Comparison of ENCODE assay signal across 13 mouse cellular contexts in the genomic region with DNA sequence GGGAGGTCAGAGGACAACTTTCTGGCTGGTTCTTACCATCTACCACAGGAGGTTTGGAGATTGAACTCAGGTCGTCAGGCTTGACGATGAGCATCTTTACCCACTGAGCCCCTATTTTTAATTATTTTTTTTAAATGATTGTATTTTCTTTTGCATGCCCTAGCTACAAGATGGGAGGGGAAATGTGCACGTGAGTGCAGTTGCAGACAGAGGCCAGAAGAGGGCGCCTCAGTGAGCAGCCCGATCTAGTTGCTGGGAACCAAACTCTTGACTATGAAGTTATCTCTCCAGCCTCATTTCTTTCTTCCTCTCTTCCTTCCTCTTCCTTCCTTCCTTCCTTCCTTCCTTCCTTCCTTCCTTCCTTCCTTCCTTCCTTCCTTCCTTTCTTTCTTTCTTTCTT.
DNase-seq lines count a peak whose midpoint lies in the region; TF ChIP-seq lines count a peak whose summit lies in the region.
"Had no signal": no experiment of that assay in that cellular context is flagged by ENCODE, and none has a peak within 500 bp of the region (broad histone marks: within the 10 kb centered on the region; RNA-seq: fewer than 3 reads in every experiment).

No protein-coding gene starts in this region.

- peak; percentile 62 for TF ChIP-seq CTCF in layer of hippocampus, adult 2 months (conservative IDR thresholded peaks at IDR 0.05)
- TF ChIP-seq CTCF in testis, adult 2 months (IDR thresholded peaks at IDR 0.05; ENCODE audit: control insufficient read depth, insufficient read depth, insufficient replicate concordance, low read depth, low read length) = peak; percentile 84; the same call in 1 of the 2 replicates

- H3K4me1 ChIP-seq in testis, adult 2 months (ENCODE audit: control insufficient read depth, insufficient read depth, low read length) = no peaks in the 10 kb centered on the region
- H3K4me1 ChIP-seq: forebrain, embryonic 15.5 days had no signal

- no peaks in the 10 kb centered on the region for H3K36me3 ChIP-seq in testis, adult 2 months (ENCODE audit: control insufficient read depth, insufficient read depth, low read length)
- H3K36me3 ChIP-seq: forebrain, embryonic 15.5 days; heart, embryonic 10.5 days; kidney, embryonic 15.5 days had no signal

- TF ChIP-seq POLR2A in testis, adult 2 months (IDR thresholded peaks at IDR 0.05; ENCODE audit: control insufficient read depth, low read depth, low read length) = no peak

- no peak overlapping the region for H3K4me3 ChIP-seq in layer of hippocampus, adult 2 months
- H3K4me3 ChIP-seq in testis, adult 2 months (ENCODE audit: control insufficient read depth, low read depth, low read length) = no peak overlapping the region
- H3K4me3 ChIP-seq: forebrain, embryonic 15.5 days; heart, embryonic 10.5 days; kidney, embryonic 15.5 days; myocyte had no signal

- H3K27ac ChIP-seq in layer of hippocampus, adult 2 months = no peak overlapping the region
- H3K27ac ChIP-seq in testis, adult 2 months (ENCODE audit: control insufficient read depth, insufficient read depth, low read depth, low read length) = no peak overlapping the region
- H3K27ac ChIP-seq: forebrain, embryonic 15.5 days; heart, embryonic 10.5 days; kidney, embryonic 15.5 days had no signal

- no peaks in the 10 kb centered on the region for H3K27me3 ChIP-seq in testis, adult 2 months (ENCODE audit: control insufficient read depth, insufficient read depth, low read length)
- H3K27me3 ChIP-seq: forebrain, embryonic 15.5 days; kidney, embryonic 15.5 days had no signal

- no peak for DNase-seq in layer of hippocampus, adult 2 months (ENCODE audit: low spot score in 2 of 2)
- DNase-seq in layer of hippocampus, adult 9-11 months = no peak
- no peak for DNase-seq in testis, postnatal 14 days (ENCODE audit: low spot score)
- DNase-seq in R1 (ENCODE audit: low read depth, low spot score) = peak; percentile 51
- no peak for DNase-seq in cerebellum, postnatal 14 days
- DNase-seq in spleen, postnatal 4 days (ENCODE audit: low spot score in 2 of 2) = no peak
- DNase-seq: cerebellum, adult 2 months; gastrocnemius, postnatal 14 days had no signal
